Mouse (Mus musculus) MEL (cell line): Measurements from ENCODE around the gene Stra6. TPM values are rescaled to one million over a fixed set of nuclear protein-coding genes. Genes with fewer than 3 reads are reported as not detected.

Experiments used
- DNase-seq: peaks from one replicate; pipeline ENCODE4 v3.0.0; 2011; ENCODE audit warnings: low read depth, low spot score
- H3K27ac ChIP-seq: 2 replicates; pipeline ENCODE4 v1.5.1; 2012; ENCODE audit warnings: low read depth, mild to moderate bottlenecking, control low read depth, low read length, moderate library complexity; ENCODE audit not compliant: control insufficient read depth
- H3K27me3 ChIP-seq, 2 experiments: fragments of 150-350 bp in 1 of 2; sonication (generic) in 1 of 2; 2 replicates each; pipeline ENCODE4 v1.6.1; 2012; ENCODE audit warnings: low read length in 2 of 2, mild to moderate bottlenecking in 2 of 2, improper control_type of control experiment in 1 of 2, moderate library complexity in 1 of 2; ENCODE audit not compliant: insufficient read depth in 2 of 2, control insufficient read depth in 1 of 2
- H3K36me3 ChIP-seq, 2 experiments: 2 replicates each; pipeline ENCODE4 v1.6.1; 2012 to 2014; ENCODE audit warnings: low read length in 2 of 2, improper control_type of control experiment in 1 of 2, inconsistent platforms in 1 of 2, mild to moderate bottlenecking in 1 of 2; ENCODE audit not compliant: insufficient read depth in 2 of 2, control insufficient read depth in 1 of 2
- H3K4me1 ChIP-seq, 2 experiments: fragments of 150-350 bp in 1 of 2; sonication (generic) in 1 of 2; 2 replicates each; pipeline ENCODE4 v1.6.1; 2012; ENCODE audit warnings: low read length in 2 of 2, improper control_type of control experiment in 1 of 2, mild to moderate bottlenecking in 1 of 2; ENCODE audit not compliant: insufficient read depth in 2 of 2, control insufficient read depth in 1 of 2
- H3K4me3 ChIP-seq, 2 experiments: fragments of 150-350 bp in 1 of 2; sonication (generic) in 1 of 2; 2 replicates each; pipeline ENCODE4 v1.5.1; 2012; ENCODE audit warnings: low read depth in 2 of 2, low read length in 2 of 2, mild to moderate bottlenecking in 2 of 2, moderate library complexity in 2 of 2, control low read depth in 1 of 2, improper control_type of control experiment in 1 of 2; ENCODE audit not compliant: control insufficient read depth in 1 of 2, insufficient read depth in 1 of 2
- H3K79me2 ChIP-seq: 2 replicates; pipeline ENCODE4 v1.6.1; 2012; ENCODE audit warnings: mild to moderate bottlenecking, low read length, moderate library complexity; ENCODE audit not compliant: control insufficient read depth, poor library complexity, insufficient read depth
- H3K9ac ChIP-seq: 2 replicates; pipeline ENCODE4 v1.6.1; 2012; ENCODE audit warnings: low read depth, mild to moderate bottlenecking, control low read depth, low read length, moderate library complexity; ENCODE audit not compliant: control insufficient read depth, poor library complexity, severe bottlenecking
- H3K9me3 ChIP-seq: fragments of 150-350 bp; sonication (generic); replicated peaks from 2 replicates; pipeline ENCODE4 v1.6.1; 2012; ENCODE audit warnings: mild to moderate bottlenecking, low read length, improper control_type of control experiment, moderate library complexity; ENCODE audit not compliant: insufficient read depth
- E2F4 ChIP-seq: IDR thresholded peaks from 2 replicates; pipeline ENCODE4 v1.6.1; 2011; ENCODE audit warnings: low read depth, low read length, improper control_type of control experiment, borderline replicate concordance
- ETS1 ChIP-seq: IDR thresholded peaks from 2 replicates; pipeline ENCODE4 v1.6.1; 2012; ENCODE audit warnings: low read depth, mild to moderate bottlenecking, inconsistent platforms, low read length, improper control_type of control experiment, moderate library complexity
- GABPA ChIP-seq: IDR thresholded peaks from 2 replicates; pipeline ENCODE4 v1.6.1; 2012; ENCODE audit warnings: low read depth, mild to moderate bottlenecking, inconsistent platforms, low read length, improper control_type of control experiment, moderate library complexity
- HCFC1 ChIP-seq: IDR thresholded peaks from 2 replicates; pipeline ENCODE4 v1.6.1; 2012; ENCODE audit warnings: low read depth, mild to moderate bottlenecking, inconsistent platforms, low read length, improper control_type of control experiment, moderate library complexity
- KAT2A ChIP-seq: conservative IDR thresholded peaks from 2 replicates; pipeline ENCODE4 v1.6.1; 2012; ENCODE audit warnings: low read depth, low read length, improper control_type of control experiment, inconsistent platforms
- MAX ChIP-seq: IDR thresholded peaks from 2 replicates; pipeline ENCODE4 v1.6.1; 2011; ENCODE audit warnings: low read length, improper control_type of control experiment
- MAZ ChIP-seq: IDR thresholded peaks from 2 replicates; pipeline ENCODE4 v1.6.1; 2012; ENCODE audit warnings: low read depth, mild to moderate bottlenecking, inconsistent platforms, low read length, improper control_type of control experiment
- MXI1 ChIP-seq: IDR thresholded peaks from 2 replicates; pipeline ENCODE4 v1.6.1; 2011; ENCODE audit warnings: mild to moderate bottlenecking, low read depth, low read length, improper control_type of control experiment
- POLR2AphosphoS2 ChIP-seq: IDR thresholded peaks from 2 replicates; pipeline ENCODE4 v1.6.1; 2011; ENCODE audit warnings: low read length, improper control_type of control experiment
- RAD21 ChIP-seq: IDR thresholded peaks from 2 replicates; pipeline ENCODE4 v1.6.1; 2011; ENCODE audit warnings: mild to moderate bottlenecking, low read depth, low read length, improper control_type of control experiment
- RCOR1 ChIP-seq: IDR thresholded peaks from 2 replicates; pipeline ENCODE4 v1.6.1; 2012; ENCODE audit warnings: low read depth, mild to moderate bottlenecking, inconsistent platforms, low read length, improper control_type of control experiment
- SIN3A ChIP-seq: IDR thresholded peaks from 2 replicates; pipeline ENCODE4 v1.6.1; 2012; ENCODE audit warnings: low read length, improper control_type of control experiment, inconsistent platforms
- TAL1 ChIP-seq: IDR thresholded peaks from 2 replicates; pipeline ENCODE4 v1.6.1; 2012; ENCODE audit warnings: mild to moderate bottlenecking, inconsistent platforms, low read length, moderate library complexity, mixed read lengths
- TBP ChIP-seq: IDR thresholded peaks from 2 replicates; pipeline ENCODE4 v1.8.0; 2011; ENCODE audit warnings: low read depth, low read length, improper control_type of control experiment
- UBTF ChIP-seq: IDR thresholded peaks from 2 replicates; pipeline ENCODE4 v1.6.1; 2012; ENCODE audit warnings: low read depth, mild to moderate bottlenecking, inconsistent platforms, low read length, improper control_type of control experiment, moderate library complexity, borderline replicate concordance; ENCODE audit not compliant: insufficient read depth
- ZMIZ1 ChIP-seq: IDR thresholded peaks from 2 replicates; pipeline ENCODE4 v1.6.1; 2012; ENCODE audit warnings: low read depth, mild to moderate bottlenecking, inconsistent platforms, low read length, improper control_type of control experiment, moderate library complexity
- ZNF384 ChIP-seq: IDR thresholded peaks from 2 replicates; pipeline ENCODE4 v1.6.1; 2012; ENCODE audit warnings: low read depth, mild to moderate bottlenecking, inconsistent platforms, low read length, improper control_type of control experiment
- polyA plus RNA-seq, 2 experiments: library from polyadenylated mRNA; stranded (reverse) in 1 of 2; unstranded in 1 of 2; fragments of >175 nt in 1 of 2; fragments of >200 nt in 1 of 2; gene quantifications; 2 replicates each; pipeline versions ENCODE4 v1.2.1 to v1.2.4; 2012; ENCODE audit warnings: low replicate concordance in 2 of 2, low read depth in 1 of 2; ENCODE audit not compliant: insufficient read length in 2 of 2, insufficient read depth in 1 of 2, missing spikeins in 1 of 2
- total RNA-seq: library from RNA; depleted of rRNA; stranded (reverse); fragments of 300-350 nt; gene quantifications from 2 replicates; pipeline ENCODE4 v1.2.3, GENCODE M21; 2012

Gene Stra6
- total and polyA plus RNA-seq, 3 experiments, result not detected

DNA sequence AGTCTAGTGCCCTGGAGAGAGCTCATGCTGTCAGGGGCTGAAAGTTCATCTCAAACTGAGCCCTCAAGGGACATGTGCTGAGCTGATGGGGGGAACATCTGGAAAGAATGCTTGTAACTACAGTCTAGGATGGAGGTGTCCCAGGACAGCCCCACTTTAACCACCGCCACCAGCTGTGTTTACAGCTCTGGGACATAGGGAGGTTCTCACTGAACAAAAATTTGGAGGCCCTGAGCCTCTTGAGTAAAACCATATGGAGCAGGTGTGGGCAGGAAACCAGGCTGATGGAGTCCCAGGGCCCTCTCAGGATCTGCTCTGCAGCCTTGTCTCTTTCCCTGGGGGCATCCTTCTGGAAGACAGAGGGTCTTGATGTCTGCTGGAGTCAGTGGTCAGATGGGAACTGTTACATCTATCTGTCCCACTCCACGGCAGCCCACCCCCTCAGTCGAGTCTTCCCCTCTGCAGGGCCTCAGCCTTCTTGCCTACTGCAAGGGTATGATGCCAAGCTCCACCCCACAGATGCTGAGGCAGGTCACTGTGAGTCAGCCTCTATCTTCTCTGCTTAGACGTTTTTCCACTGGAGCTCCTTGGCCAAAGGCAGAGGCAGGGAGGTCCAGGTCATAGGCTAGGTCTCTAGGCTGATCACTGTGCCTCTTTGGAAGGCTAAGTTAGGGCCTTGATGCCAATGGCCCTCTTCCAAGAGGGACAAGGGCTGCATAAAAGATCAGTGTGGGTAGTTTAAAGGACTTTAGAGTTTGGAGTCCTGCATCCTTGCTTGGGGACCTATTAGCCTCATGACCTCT is 28.2 kb downstream of the Stra6 start:
- DNase-seq, result no peak
- TF ChIP-seq POLR2AphosphoS2, result no peak
- TF ChIP-seq MAX, result no peak
- TF ChIP-seq, all 39 proteins: peak for 0
- Histone ChIP-seq H3K9me3 (no peaks in the 10 kb centered on the region), H3K36me3 (no peaks in the 10 kb centered on the region), H3K4me3 (no peak overlapping the region), H3K9ac (no peak overlapping the region), H3K27me3 (peaks cover 0 to 5% of the 10 kb centered on the region in 2 experiments; a peak in 2 of 4 replicates), H3K4me1 (no peaks in the 10 kb centered on the region), H3K79me2 (no peaks in the 10 kb centered on the region), H3K27ac (no peak overlapping the region)

- H3K4me3 ChIP-seq, result no peak overlapping the region
- TF ChIP-seq MAZ (no peak), TBP (no peak), E2F4 (no peak), ETS1 (no peak), RAD21 (no peak), ZMIZ1 (no peak), RCOR1 (no peak), GABPA (no peak), SIN3A (no peak), MXI1 (no peak), ZNF384 (no peak), HCFC1 (no peak), UBTF (no peak), TAL1 (no peak), KAT2A (no peak)
- TF ChIP-seq, all 39 proteins: peak for 0
- Histone ChIP-seq H3K27me3 (peaks cover 0 to 4% of the 10 kb centered on the region in 2 experiments; a peak in 2 of 4 replicates), H3K9ac (no peak overlapping the region), H3K9me3 (no peaks in the 10 kb centered on the region), H3K4me1 (no peaks in the 10 kb centered on the region), H3K36me3 (no peaks in the 10 kb centered on the region), H3K27ac (no peak overlapping the region), H3K79me2 (no peaks in the 10 kb centered on the region)
- DNase-seq, result no peak
Measured at GRCm38 (mm10) chr9:58092581-58093269, 29.1 kb downstream of the Stra6 start.
